Mouse (Mus musculus) small intestine, adult 2 months (tissue): ENCODE data around the gene Pdcd11.

Experiments
- CTCF ChIP-seq: fragments of 200-500 bp; IDR thresholded peaks from 2 replicates; pipeline ENCODE4 v1.5.1; 2012; ENCODE audit warnings: low read depth, mild to moderate bottlenecking, control low read depth, inconsistent platforms, low read length, moderate library complexity, mixed read lengths; ENCODE audit not compliant: insufficient replicate concordance, insufficient read length; ENCODE audit errors: extremely low read depth
- POLR2A ChIP-seq: fragments of 200-500 bp; IDR thresholded peaks from 2 replicates; pipeline ENCODE4 v1.6.1; 2012; ENCODE audit warnings: low read depth, mild to moderate bottlenecking, control low read depth, inconsistent platforms, low read length, moderate library complexity

GRCm38 (mm10) chr19:47178431-47179271, 88.1 kb downstream of the Pdcd11 start, which contains the start of gene Neurl1a:
- no peak for TF ChIP-seq POLR2A
- no peak for TF ChIP-seq CTCF
